Mouse (Mus musculus) hindbrain, postnatal 0 days (tissue): Measurements from ENCODE around the gene Arid1b. TPM values are rescaled to one million over a fixed set of nuclear protein-coding genes. Genes with fewer than 3 reads are reported as not detected.

Experiments
- ATAC-seq: fragments of 200-750 bp; cut with Nextera tagmentation; 2 replicates; pipeline ENCODE4 v1.8.0; 2017; ENCODE audit warnings: mild to moderate bottlenecking, moderate TSS enrichment, moderate library complexity
- DNase-seq: peaks from one replicate; pipeline ENCODE4 v3.0.0-alpha.2; 2015; ENCODE audit warnings: low spot score
- H3K27ac ChIP-seq: fragments of 300-500 bp; sonication (generic); 2 replicates; pipeline ENCODE4 v1.5.1; 2014; ENCODE audit warnings: mild to moderate bottlenecking
- H3K27me3 ChIP-seq: fragments of 300-500 bp; sonication (generic); 2 replicates; pipeline ENCODE4 v1.6.1; 2014; ENCODE audit warnings: low read length, mixed read lengths; ENCODE audit not compliant: insufficient read depth
- H3K36me3 ChIP-seq: fragments of 300-500 bp; sonication (generic); 2 replicates; pipeline ENCODE4 v1.6.1; 2014; ENCODE audit warnings: low read length, mixed read lengths; ENCODE audit not compliant: insufficient read depth
- H3K4me1 ChIP-seq: fragments of 300-500 bp; sonication (generic); 2 replicates; pipeline ENCODE4 v1.6.1; 2014; ENCODE audit warnings: antibody characterized with exemption, low read length, mixed read lengths; ENCODE audit not compliant: insufficient read depth
- H3K4me2 ChIP-seq: fragments of 300-500 bp; sonication (generic); 2 replicates; pipeline ENCODE4 v1.6.1; 2014; ENCODE audit warnings: low read depth, mild to moderate bottlenecking, low read length, moderate library complexity, mixed read lengths
- H3K4me3 ChIP-seq: fragments of 300-500 bp; sonication (generic); 2 replicates; pipeline ENCODE4 v1.5.1; 2014; ENCODE audit warnings: low read length
- H3K9ac ChIP-seq: fragments of 300-500 bp; sonication (generic); replicated peaks from 2 replicates; pipeline ENCODE4 v1.6.1; 2014; ENCODE audit warnings: mild to moderate bottlenecking, low read length, moderate library complexity, mixed read lengths
- H3K9me3 ChIP-seq: fragments of 300-500 bp; sonication (generic); 2 replicates; pipeline ENCODE4 v1.6.1; 2016; ENCODE audit warnings: low read length, mixed read lengths
- CTCF ChIP-seq: IDR thresholded peaks from 2 replicates; pipeline ENCODE4 v1.5.1; 2016; ENCODE audit warnings: antibody characterized with exemption, control low read depth, low read depth
- WGBS: fragments of 180-500 bp; shearing (Covaris S2); extraction: QIAGEN DNeasy Blood & Tissue Kit; methylation state at CpG from one replicate; pipeline ENCODE4 v1.1.7; 2014; 5-methylcytosine and 5-hydroxymethylcytosine counted together
- polyA plus RNA-seq: library from polyadenylated mRNA; unstranded; fragments of >200 nt; fragmentation: Nextera tagmentation; extraction: Ambion mirVana; gene quantifications from 2 replicates; pipeline ENCODE4 v1.2.1, GENCODE M21; 2015
- total RNA-seq: library from RNA; depleted of rRNA; stranded (reverse); fragments of >200 nt; gene quantifications from 2 replicates; pipeline ENCODE4 v1.2.3, GENCODE M21; 2014

Gene Arid1b
- total and polyA plus RNA-seq, 2 experiments from 2014 or later: 10.5 to 62.5 TPM

DNA sequence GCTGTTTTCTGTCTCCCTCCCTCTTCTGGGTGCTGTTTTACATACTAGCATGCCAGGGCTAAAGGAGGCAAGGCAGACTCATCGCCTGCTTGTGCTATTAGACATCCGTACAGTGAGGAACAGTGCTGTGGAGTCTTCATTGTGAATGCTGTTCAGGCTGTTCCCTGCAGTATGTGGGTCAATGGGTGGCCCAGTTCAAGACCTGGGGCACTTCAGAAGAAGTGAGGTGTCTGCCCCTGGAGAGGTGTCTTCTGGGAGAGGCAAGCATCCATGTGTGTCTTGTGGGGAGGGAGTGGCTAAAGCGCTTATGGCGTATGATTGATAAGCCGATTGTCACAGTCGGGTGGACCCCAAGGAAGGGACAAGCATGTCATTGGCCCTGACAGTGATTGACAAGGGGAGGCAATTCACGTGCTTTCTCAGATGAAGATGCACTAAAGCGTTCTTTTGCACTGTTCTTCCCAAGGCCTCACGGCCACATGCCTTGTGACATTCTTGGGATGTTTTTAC, 65.0 kb downstream of the Arid1b start:
- ATAC-seq (no peak), DNase-seq (no peak)
- Histone ChIP-seq H3K4me2 (0 out of 2 replicates have a peak overlapping the region, but pooled peaks have one; percentile 2), H3K27ac (peak overlapping the region; percentile 36; the same call in 1 of the 2 replicates), H3K9me3 (no peaks in the 10 kb centered on the region), H3K4me3 (no peak overlapping the region), H3K9ac (no peak overlapping the region), H3K4me1 (peaks cover 26% of the 10 kb centered on the region), H3K36me3 (no peaks in the 10 kb centered on the region), H3K27me3 (no peaks in the 10 kb centered on the region)
- 45% methylated on average over 9 of the region's 9 CpGs for WGBS
- no peak for TF ChIP-seq CTCF

DNA sequence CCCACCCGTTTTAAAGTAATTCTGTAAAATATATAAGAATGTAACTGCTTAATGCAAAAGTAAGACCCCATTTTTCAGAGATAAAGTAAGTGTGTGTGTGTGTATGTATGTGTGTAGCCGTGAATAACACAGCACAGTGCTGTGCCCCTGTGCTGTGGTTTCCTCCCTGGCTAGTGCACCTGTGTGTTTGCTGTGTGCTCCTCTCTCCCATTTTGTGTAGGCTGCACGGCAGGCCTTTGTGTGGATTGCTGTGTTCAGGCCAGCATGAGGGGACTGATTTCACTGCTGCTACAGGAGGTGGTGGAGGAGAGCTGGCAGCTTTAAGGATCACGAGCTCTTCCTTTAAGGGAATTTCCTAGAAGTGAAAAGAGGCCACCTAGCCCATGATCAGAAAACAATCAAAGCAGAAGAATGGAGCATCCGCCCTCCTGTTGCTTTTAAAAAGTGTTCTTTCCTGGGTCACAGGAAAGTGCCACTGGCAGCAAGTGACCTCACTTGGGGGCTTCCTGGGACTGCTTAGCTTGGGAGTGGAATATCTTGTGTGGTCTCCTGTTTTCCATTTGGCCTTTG, 66.5 kb downstream of the Arid1b start:
- 53% methylated on average over 5 of the region's 5 CpGs for WGBS
- DNase-seq (no peak), ATAC-seq (no peak)
- Histone ChIP-seq H3K4me2 (no peak overlapping the region), H3K9me3 (no peaks in the 10 kb centered on the region), H3K27ac (no peak overlapping the region), H3K4me1 (peaks cover 26% of the 10 kb centered on the region), H3K4me3 (no peak overlapping the region), H3K27me3 (no peaks in the 10 kb centered on the region), H3K36me3 (no peaks in the 10 kb centered on the region), H3K9ac (no peak overlapping the region)
- TF ChIP-seq CTCF: no peak

DNA sequence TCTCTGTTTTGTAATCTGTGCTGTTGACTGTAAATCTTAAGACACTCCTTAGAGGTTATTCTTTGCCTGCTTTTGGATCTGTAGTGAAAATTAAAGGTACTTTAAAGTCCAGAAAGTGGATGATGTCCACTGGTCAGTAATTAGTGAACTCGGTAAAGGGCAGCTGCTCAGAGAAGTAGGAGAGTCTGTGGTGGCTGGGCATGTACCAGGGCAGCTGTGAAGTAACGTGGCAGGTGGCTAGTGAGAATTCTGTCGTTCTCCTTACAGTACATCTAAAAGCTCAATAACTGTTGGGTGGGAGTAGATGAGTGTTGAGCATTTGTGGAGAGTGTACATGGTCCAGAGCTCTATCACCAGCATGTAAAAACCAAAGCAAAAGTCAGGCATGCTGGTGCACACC, 67.1 kb downstream of the Arid1b start:
- no peak for ATAC-seq
- DNase-seq: no peak
- Histone ChIP-seq H3K9me3 (no peaks in the 10 kb centered on the region), H3K4me1 (peaks cover 28% of the 10 kb centered on the region), H3K4me3 (no peak overlapping the region), H3K4me2 (no peak overlapping the region), H3K36me3 (no peaks in the 10 kb centered on the region), H3K27me3 (no peaks in the 10 kb centered on the region), H3K27ac (no peak overlapping the region), H3K9ac (no peak overlapping the region)
- WGBS: 70% methylated on average over 3 of the region's 3 CpGs
- no peak for TF ChIP-seq CTCF

DNA sequence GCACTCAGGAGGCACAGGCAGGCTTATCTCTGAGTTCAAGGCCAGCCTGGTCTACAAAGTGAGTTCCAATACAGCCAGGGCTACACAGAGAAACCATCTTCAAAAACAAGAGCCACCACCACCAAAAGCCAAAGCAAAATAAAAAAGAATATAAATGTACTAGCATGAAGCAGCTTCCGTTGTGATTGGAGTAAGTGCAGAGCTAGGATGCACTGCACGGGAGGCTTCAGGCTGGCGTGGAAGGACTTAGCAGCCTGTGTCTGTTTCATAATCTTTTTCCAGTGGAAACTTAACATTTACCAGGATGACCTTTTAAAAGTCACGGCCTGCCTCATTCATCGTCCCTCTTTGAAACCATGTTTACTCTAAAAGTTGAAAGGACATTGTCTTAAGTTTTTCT, 67.5 kb downstream of the Arid1b start:
- no peak for ATAC-seq
- Histone ChIP-seq H3K36me3 (no peaks in the 10 kb centered on the region), H3K9me3 (no peaks in the 10 kb centered on the region), H3K9ac (no peak overlapping the region), H3K27me3 (no peaks in the 10 kb centered on the region), H3K4me3 (no peak overlapping the region), H3K4me1 (peaks cover 30% of the 10 kb centered on the region), H3K4me2 (no peak overlapping the region), H3K27ac (no peak overlapping the region)
- TF ChIP-seq CTCF: no peak
- WGBS: 77% methylated on average over 5 of the region's 5 CpGs
- DNase-seq: no peak

DNA sequence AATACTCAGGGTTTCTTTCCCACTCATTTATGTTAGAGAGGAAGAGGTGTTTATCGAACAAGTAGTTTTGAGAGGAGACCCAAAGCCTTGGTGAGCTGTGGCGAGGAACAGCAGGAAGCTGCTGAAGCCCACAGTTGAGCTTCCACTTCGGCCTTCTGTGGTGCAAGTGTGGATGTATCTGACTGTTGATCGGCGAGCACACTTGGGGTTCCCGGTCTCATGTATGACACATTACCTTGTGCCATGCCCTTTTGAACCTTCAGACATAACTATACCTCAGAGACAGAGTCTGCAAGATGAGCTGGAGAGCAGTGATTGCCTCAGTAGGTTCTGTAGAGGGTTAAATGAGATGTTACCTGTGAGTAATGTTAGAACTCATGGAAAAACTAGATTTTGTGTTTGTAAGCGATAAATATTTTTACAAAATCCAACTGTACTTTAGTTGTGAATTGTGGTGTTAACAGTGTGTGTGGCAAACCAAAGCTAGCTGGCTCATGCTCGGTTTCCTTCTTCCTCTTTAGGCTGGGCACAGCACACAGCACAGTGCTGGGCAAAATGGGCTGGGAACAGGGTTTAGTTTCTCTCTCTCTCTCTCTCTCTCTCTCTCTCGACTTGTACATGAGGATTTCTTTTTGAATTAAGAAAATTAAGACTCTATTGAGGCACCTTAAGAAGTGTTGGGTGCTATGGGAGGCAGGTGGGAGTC, 69.5 kb downstream of the Arid1b start:
- ATAC-seq: no peak

DNA sequence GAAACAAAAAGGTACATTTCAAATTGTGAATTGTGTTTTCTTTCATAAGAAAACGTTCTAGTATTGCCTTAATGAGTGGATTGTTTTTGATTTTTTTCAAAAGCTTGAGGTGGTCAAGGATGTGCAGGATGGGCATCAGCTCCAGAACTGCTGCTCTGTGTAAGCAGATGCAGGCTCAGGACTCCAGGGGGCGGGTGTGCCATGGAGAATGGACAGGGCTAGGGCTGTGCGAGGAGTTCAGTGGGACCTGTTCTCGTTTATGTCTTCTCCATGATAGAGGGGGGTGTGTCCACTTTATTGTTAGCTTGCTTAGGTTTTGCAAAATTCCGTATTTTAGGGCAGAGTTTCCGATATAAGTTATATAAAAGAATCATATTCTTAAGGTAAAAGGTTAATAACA, 70.6 kb downstream of the Arid1b start:
- H3K9me3 ChIP-seq: no peaks in the 10 kb centered on the region
- peak; percentile 34; the same call in 1 of the 2 replicates for TF ChIP-seq CTCF
- no peak overlapping the region for H3K9ac ChIP-seq
- no peaks in the 10 kb centered on the region for H3K36me3 ChIP-seq
- H3K27me3 ChIP-seq: no peaks in the 10 kb centered on the region
- no peak overlapping the region for H3K4me2 ChIP-seq
- 85% methylated on average over 6 of the region's 6 CpGs for WGBS
- DNase-seq: no peak
- ATAC-seq: no peak
- H3K4me3 ChIP-seq: no peak overlapping the region
- H3K4me1 ChIP-seq: peaks cover 18% of the 10 kb centered on the region; the same call in 1 of the 2 replicates
- no peak overlapping the region for H3K27ac ChIP-seq

More for the DNA sequence above, 69.5 kb downstream of the Arid1b start:
- H3K4me1 ChIP-seq: peaks cover 23% of the 10 kb centered on the region
- H3K4me2 ChIP-seq: no peak overlapping the region
- 85% methylated on average over 9 of the region's 9 CpGs for WGBS
- H3K36me3 ChIP-seq: no peaks in the 10 kb centered on the region
- no peak overlapping the region for H3K9ac ChIP-seq
- no peaks in the 10 kb centered on the region for H3K27me3 ChIP-seq
- H3K9me3 ChIP-seq: no peaks in the 10 kb centered on the region
- no peak for DNase-seq
- no peak overlapping the region for H3K27ac ChIP-seq
- TF ChIP-seq CTCF: no peak
- H3K4me3 ChIP-seq: no peak overlapping the region

DNA sequence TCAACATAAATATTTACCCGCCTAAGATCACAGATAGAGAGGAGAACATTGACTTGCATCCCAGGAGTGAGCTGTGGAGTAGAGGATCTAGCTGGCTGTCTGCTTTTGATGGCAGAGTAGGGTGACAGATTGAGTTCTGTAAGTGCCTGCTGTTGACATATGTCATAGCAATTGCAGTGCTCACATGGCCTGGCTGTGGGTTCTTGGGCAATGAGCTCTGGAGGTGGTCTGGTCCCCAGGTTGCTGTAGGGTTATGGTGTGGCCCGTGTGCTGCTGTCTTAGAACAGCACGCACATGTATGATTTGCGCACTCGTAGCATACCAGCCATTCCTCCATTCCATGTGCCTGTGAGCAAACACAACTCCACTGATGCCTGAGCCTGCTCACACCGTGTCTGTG, 71.1 kb downstream of the Arid1b start:
- no peak overlapping the region for H3K4me3 ChIP-seq
- H3K27ac ChIP-seq: no peak overlapping the region
- H3K4me1 ChIP-seq: peaks cover 18% of the 10 kb centered on the region; the same call in 1 of the 2 replicates
- DNase-seq (no peak), ATAC-seq (peak; percentile 13; the same call in 1 of the 2 replicates)
- H3K9ac ChIP-seq: no peak overlapping the region
- H3K27me3 ChIP-seq: no peaks in the 10 kb centered on the region
- no peaks in the 10 kb centered on the region for H3K36me3 ChIP-seq
- 70% methylated on average over 6 of the region's 6 CpGs for WGBS
- no peak for TF ChIP-seq CTCF
- no peak overlapping the region for H3K4me2 ChIP-seq
- no peaks in the 10 kb centered on the region for H3K9me3 ChIP-seq
